Mouse (Mus musculus) MEL (cell line): ENCODE data around the gene Drg2. TPM values are rescaled to one million over a fixed set of nuclear protein-coding genes. Genes with fewer than 3 reads are reported as not detected.
A peak's percentile ranks its signal among the peaks of the same experiment; 100 is the strongest.

Experiments
- DNase-seq: peaks from one replicate; pipeline ENCODE4 v3.0.0; 2011; ENCODE audit warnings: low read depth, low spot score
- H3K27ac ChIP-seq: 2 replicates; pipeline ENCODE4 v1.5.1; 2012; ENCODE audit warnings: low read depth, mild to moderate bottlenecking, control low read depth, low read length, moderate library complexity; ENCODE audit not compliant: control insufficient read depth
- H3K27me3 ChIP-seq, 2 experiments: fragments of 150-350 bp in 1 of 2; sonication (generic) in 1 of 2; 2 replicates each; pipeline ENCODE4 v1.6.1; 2012; ENCODE audit warnings: low read length in 2 of 2, mild to moderate bottlenecking in 2 of 2, improper control_type of control experiment in 1 of 2, moderate library complexity in 1 of 2; ENCODE audit not compliant: insufficient read depth in 2 of 2, control insufficient read depth in 1 of 2
- H3K36me3 ChIP-seq, 2 experiments: 2 replicates each; pipeline ENCODE4 v1.6.1; 2012 to 2014; ENCODE audit warnings: low read length in 2 of 2, improper control_type of control experiment in 1 of 2, inconsistent platforms in 1 of 2, mild to moderate bottlenecking in 1 of 2; ENCODE audit not compliant: insufficient read depth in 2 of 2, control insufficient read depth in 1 of 2
- H3K4me1 ChIP-seq, 2 experiments: fragments of 150-350 bp in 1 of 2; sonication (generic) in 1 of 2; 2 replicates each; pipeline ENCODE4 v1.6.1; 2012; ENCODE audit warnings: low read length in 2 of 2, improper control_type of control experiment in 1 of 2, mild to moderate bottlenecking in 1 of 2; ENCODE audit not compliant: insufficient read depth in 2 of 2, control insufficient read depth in 1 of 2
- H3K4me3 ChIP-seq, 2 experiments: fragments of 150-350 bp in 1 of 2; sonication (generic) in 1 of 2; 2 replicates each; pipeline ENCODE4 v1.5.1; 2012; ENCODE audit warnings: low read depth in 2 of 2, low read length in 2 of 2, mild to moderate bottlenecking in 2 of 2, moderate library complexity in 2 of 2, control low read depth in 1 of 2, improper control_type of control experiment in 1 of 2; ENCODE audit not compliant: control insufficient read depth in 1 of 2, insufficient read depth in 1 of 2
- H3K79me2 ChIP-seq: 2 replicates; pipeline ENCODE4 v1.6.1; 2012; ENCODE audit warnings: mild to moderate bottlenecking, low read length, moderate library complexity; ENCODE audit not compliant: control insufficient read depth, poor library complexity, insufficient read depth
- H3K9ac ChIP-seq: 2 replicates; pipeline ENCODE4 v1.6.1; 2012; ENCODE audit warnings: low read depth, mild to moderate bottlenecking, control low read depth, low read length, moderate library complexity; ENCODE audit not compliant: control insufficient read depth, poor library complexity, severe bottlenecking
- H3K9me3 ChIP-seq: fragments of 150-350 bp; sonication (generic); replicated peaks from 2 replicates; pipeline ENCODE4 v1.6.1; 2012; ENCODE audit warnings: mild to moderate bottlenecking, low read length, improper control_type of control experiment, moderate library complexity; ENCODE audit not compliant: insufficient read depth
- BHLHE40 ChIP-seq: IDR thresholded peaks from 2 replicates; pipeline ENCODE4 v1.6.1; 2012; ENCODE audit warnings: low read depth, mild to moderate bottlenecking, inconsistent platforms, low read length, improper control_type of control experiment, borderline replicate concordance
- CHD1 ChIP-seq: IDR thresholded peaks from 2 replicates; pipeline ENCODE4 v1.6.1; 2012; ENCODE audit warnings: low read depth, mild to moderate bottlenecking, inconsistent platforms, low read length, improper control_type of control experiment
- CHD2 ChIP-seq: IDR thresholded peaks from 2 replicates; pipeline ENCODE4 v1.6.1; 2011; ENCODE audit warnings: low read length, improper control_type of control experiment
- CTCF ChIP-seq, 3 experiments: IDR thresholded peaks in 2 of 3; conservative IDR thresholded peaks in 1 of 3; 2 replicates each; pipeline ENCODE4 v1.5.1; 2011 to 2012; ENCODE audit warnings: low read length in 3 of 3, low read depth in 2 of 3, mild to moderate bottlenecking in 2 of 3, improper control_type of control experiment in 1 of 3, inconsistent platforms in 1 of 3, mixed read lengths in 1 of 3, moderate library complexity in 1 of 3; ENCODE audit not compliant: control insufficient read depth in 1 of 3, insufficient read depth in 1 of 3, poor library complexity in 1 of 3, severe bottlenecking in 1 of 3
- E2F4 ChIP-seq: IDR thresholded peaks from 2 replicates; pipeline ENCODE4 v1.6.1; 2011; ENCODE audit warnings: low read depth, low read length, improper control_type of control experiment, borderline replicate concordance
- ELF1 ChIP-seq: IDR thresholded peaks from 2 replicates; pipeline ENCODE4 v1.6.1; 2014; ENCODE audit warnings: low read depth, mild to moderate bottlenecking, inconsistent platforms, low read length, improper control_type of control experiment, moderate library complexity
- EP300 ChIP-seq, 2 experiments: IDR thresholded peaks; 2 replicates each; pipeline ENCODE4 v1.6.1; 2011; ENCODE audit warnings: improper control_type of control experiment in 2 of 2, low read length in 2 of 2, low read depth in 1 of 2, mild to moderate bottlenecking in 1 of 2
- ETS1 ChIP-seq: IDR thresholded peaks from 2 replicates; pipeline ENCODE4 v1.6.1; 2012; ENCODE audit warnings: low read depth, mild to moderate bottlenecking, inconsistent platforms, low read length, improper control_type of control experiment, moderate library complexity
- GABPA ChIP-seq: IDR thresholded peaks from 2 replicates; pipeline ENCODE4 v1.6.1; 2012; ENCODE audit warnings: low read depth, mild to moderate bottlenecking, inconsistent platforms, low read length, improper control_type of control experiment, moderate library complexity
- GATA1 ChIP-seq: IDR thresholded peaks from 2 replicates; pipeline ENCODE4 v1.6.1; 2011; ENCODE audit warnings: low read depth, low read length, improper control_type of control experiment
- HCFC1 ChIP-seq: IDR thresholded peaks from 2 replicates; pipeline ENCODE4 v1.6.1; 2012; ENCODE audit warnings: low read depth, mild to moderate bottlenecking, inconsistent platforms, low read length, improper control_type of control experiment, moderate library complexity
- JUND ChIP-seq: IDR thresholded peaks from 2 replicates; pipeline ENCODE4 v1.6.1; 2011; ENCODE audit warnings: low read depth, mild to moderate bottlenecking, improper control_type of control experiment, low read length
- KAT2A ChIP-seq: conservative IDR thresholded peaks from 2 replicates; pipeline ENCODE4 v1.6.1; 2012; ENCODE audit warnings: low read depth, low read length, improper control_type of control experiment, inconsistent platforms
- MAFK ChIP-seq: IDR thresholded peaks from 2 replicates; pipeline ENCODE4 v1.6.1; 2011; ENCODE audit warnings: low read depth, mild to moderate bottlenecking, low read length, improper control_type of control experiment, borderline replicate concordance
- MAX ChIP-seq: IDR thresholded peaks from 2 replicates; pipeline ENCODE4 v1.6.1; 2011; ENCODE audit warnings: low read length, improper control_type of control experiment
- MAZ ChIP-seq: IDR thresholded peaks from 2 replicates; pipeline ENCODE4 v1.6.1; 2012; ENCODE audit warnings: low read depth, mild to moderate bottlenecking, inconsistent platforms, low read length, improper control_type of control experiment
- MEF2A ChIP-seq: IDR thresholded peaks from 2 replicates; pipeline ENCODE4 v1.6.1; 2014; ENCODE audit warnings: low read depth, mild to moderate bottlenecking, inconsistent platforms, low read length, improper control_type of control experiment; ENCODE audit not compliant: poor library complexity, insufficient replicate concordance, severe bottlenecking; ENCODE audit errors: extremely low read depth
- MXI1 ChIP-seq: IDR thresholded peaks from 2 replicates; pipeline ENCODE4 v1.6.1; 2011; ENCODE audit warnings: mild to moderate bottlenecking, low read depth, low read length, improper control_type of control experiment
- MYB ChIP-seq: IDR thresholded peaks from 2 replicates; pipeline ENCODE4 v1.6.1; 2011; ENCODE audit warnings: mild to moderate bottlenecking, low read depth, low read length, improper control_type of control experiment
- MYC ChIP-seq: IDR thresholded peaks from 2 replicates; pipeline ENCODE4 v1.6.1; 2011; ENCODE audit warnings: low read depth, mild to moderate bottlenecking, low read length, improper control_type of control experiment, moderate library complexity
- NELFE ChIP-seq: IDR thresholded peaks from 2 replicates; pipeline ENCODE4 v1.6.1; 2011; ENCODE audit warnings: low read depth, low read length, improper control_type of control experiment
- NRF1 ChIP-seq: IDR thresholded peaks from 2 replicates; pipeline ENCODE4 v1.6.1; 2014; ENCODE audit warnings: low read depth, mild to moderate bottlenecking, inconsistent platforms, low read length, improper control_type of control experiment, moderate library complexity; ENCODE audit not compliant: poor library complexity, insufficient read depth, severe bottlenecking
- POLR2A ChIP-seq, 2 experiments: IDR thresholded peaks; 2 replicates each; pipeline ENCODE4 v1.6.1; 2011 to 2012; ENCODE audit warnings: low read length in 2 of 2, mild to moderate bottlenecking in 2 of 2, control low read depth in 1 of 2, improper control_type of control experiment in 1 of 2, low read depth in 1 of 2, moderate library complexity in 1 of 2; ENCODE audit not compliant: control insufficient read depth in 1 of 2, insufficient read depth in 1 of 2, poor library complexity in 1 of 2
- POLR2AphosphoS2 ChIP-seq: IDR thresholded peaks from 2 replicates; pipeline ENCODE4 v1.6.1; 2011; ENCODE audit warnings: low read length, improper control_type of control experiment
- POLR2AphosphoS5 ChIP-seq: IDR thresholded peaks from 2 replicates; pipeline ENCODE4 v1.6.1; 2012; ENCODE audit warnings: low read depth, borderline replicate concordance, mild to moderate bottlenecking, inconsistent platforms, low read length, moderate library complexity, mixed read lengths
- RAD21 ChIP-seq: IDR thresholded peaks from 2 replicates; pipeline ENCODE4 v1.6.1; 2011; ENCODE audit warnings: mild to moderate bottlenecking, low read depth, low read length, improper control_type of control experiment
- RCOR1 ChIP-seq: IDR thresholded peaks from 2 replicates; pipeline ENCODE4 v1.6.1; 2012; ENCODE audit warnings: low read depth, mild to moderate bottlenecking, inconsistent platforms, low read length, improper control_type of control experiment
- SIN3A ChIP-seq: IDR thresholded peaks from 2 replicates; pipeline ENCODE4 v1.6.1; 2012; ENCODE audit warnings: low read length, improper control_type of control experiment, inconsistent platforms
- SMC3 ChIP-seq: IDR thresholded peaks from 2 replicates; pipeline ENCODE4 v1.6.1; 2011; ENCODE audit warnings: low read depth, low read length, improper control_type of control experiment
- TAL1 ChIP-seq: IDR thresholded peaks from 2 replicates; pipeline ENCODE4 v1.6.1; 2012; ENCODE audit warnings: mild to moderate bottlenecking, inconsistent platforms, low read length, moderate library complexity, mixed read lengths
- TBP ChIP-seq: IDR thresholded peaks from 2 replicates; pipeline ENCODE4 v1.8.0; 2011; ENCODE audit warnings: low read depth, low read length, improper control_type of control experiment
- UBTF ChIP-seq: IDR thresholded peaks from 2 replicates; pipeline ENCODE4 v1.6.1; 2012; ENCODE audit warnings: low read depth, mild to moderate bottlenecking, inconsistent platforms, low read length, improper control_type of control experiment, moderate library complexity, borderline replicate concordance; ENCODE audit not compliant: insufficient read depth
- USF1 ChIP-seq: IDR thresholded peaks from 2 replicates; pipeline ENCODE4 v1.6.1; 2014; ENCODE audit warnings: low read depth, mild to moderate bottlenecking, inconsistent platforms, low read length, improper control_type of control experiment, moderate library complexity
- USF2 ChIP-seq, 2 experiments: IDR thresholded peaks; 2 replicates each; pipeline ENCODE4 v1.6.1; 2011 to 2012; ENCODE audit warnings: improper control_type of control experiment in 2 of 2, low read length in 2 of 2, borderline replicate concordance in 1 of 2, inconsistent platforms in 1 of 2, low read depth in 1 of 2, mild to moderate bottlenecking in 1 of 2; ENCODE audit not compliant: insufficient read depth in 1 of 2
- ZC3H11A ChIP-seq: IDR thresholded peaks from 2 replicates; pipeline ENCODE4 v1.6.1; 2012; ENCODE audit warnings: low read depth, mild to moderate bottlenecking, inconsistent platforms, low read length, improper control_type of control experiment
- ZKSCAN1 ChIP-seq: IDR thresholded peaks from 2 replicates; pipeline ENCODE4 v1.6.1; 2012; ENCODE audit warnings: low read depth, mild to moderate bottlenecking, inconsistent platforms, low read length, improper control_type of control experiment, moderate library complexity
- ZMIZ1 ChIP-seq: IDR thresholded peaks from 2 replicates; pipeline ENCODE4 v1.6.1; 2012; ENCODE audit warnings: low read depth, mild to moderate bottlenecking, inconsistent platforms, low read length, improper control_type of control experiment, moderate library complexity
- ZNF384 ChIP-seq: IDR thresholded peaks from 2 replicates; pipeline ENCODE4 v1.6.1; 2012; ENCODE audit warnings: low read depth, mild to moderate bottlenecking, inconsistent platforms, low read length, improper control_type of control experiment
- polyA plus RNA-seq, 2 experiments: library from polyadenylated mRNA; stranded (reverse) in 1 of 2; unstranded in 1 of 2; fragments of >175 nt in 1 of 2; fragments of >200 nt in 1 of 2; gene quantifications; 2 replicates each; pipeline versions ENCODE4 v1.2.1 to v1.2.4; 2012; ENCODE audit warnings: low replicate concordance in 2 of 2, low read depth in 1 of 2; ENCODE audit not compliant: insufficient read length in 2 of 2, insufficient read depth in 1 of 2, missing spikeins in 1 of 2
- total RNA-seq: library from RNA; depleted of rRNA; stranded (reverse); fragments of 300-350 nt; gene quantifications from 2 replicates; pipeline ENCODE4 v1.2.3, GENCODE M21; 2012

Gene Drg2
- total and polyA plus RNA-seq, 3 experiments = 121 to 214 (median 133) TPM

DNA sequence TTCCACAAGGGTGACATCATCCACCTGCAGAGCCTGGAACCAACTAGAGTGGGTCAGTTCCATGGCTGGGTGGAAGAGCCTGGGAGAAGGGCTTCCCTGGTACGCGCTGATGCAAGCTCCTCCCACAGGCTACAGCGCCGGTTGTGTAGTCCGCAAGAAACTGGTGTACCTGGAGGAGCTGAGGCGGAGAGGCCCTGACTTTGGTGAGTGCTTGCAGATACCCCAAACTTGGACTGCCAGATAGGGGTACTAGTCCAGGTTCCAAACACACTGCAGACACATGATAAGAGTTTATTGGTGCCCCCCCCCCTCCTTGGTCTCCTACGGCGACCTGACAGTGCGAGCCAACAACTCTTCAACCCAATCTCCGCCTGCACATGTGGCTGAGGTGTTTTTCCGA lies 54.6 kb downstream of the Drg2 start:
- peak; percentile 66 for DNase-seq
- H3K9ac ChIP-seq = peak overlapping the region; percentile 12; the same call in 1 of the 2 replicates
- TF ChIP-seq SMC3 (no peak), TBP (no peak), MAZ (no peak; the same call in 1 of the 2 replicates), ZNF384 (no peak), TAL1 (peak; percentile 70), POLR2A (IDR thresholded peaks at IDR 0.05; ENCODE audit: control insufficient read depth in 1 of 2, insufficient read depth in 1 of 2, low read depth in 1 of 2, low read length in 2 of 2, poor library complexity in 1 of 2) (no peak), E2F4 (no peak), RAD21 (no peak), NELFE (no peak), RCOR1 (no peak), BHLHE40 (no peak), UBTF (no peak), ZMIZ1 (no peak), CHD1 (no peak), KAT2A (no peak), JUND (no peak), ZKSCAN1 (no peak), GATA1 (peak; percentile 65), EP300 (IDR thresholded peaks at IDR 0.05; ENCODE audit: low read depth in 1 of 2, low read length in 2 of 2) (peak in 1 of 2 experiments; percentile 69; a peak in 2 of 4 replicates), SIN3A (0 out of 2 replicates have a peak, but pooled peaks have one; percentile 32), ZC3H11A (no peak), POLR2AphosphoS2 (no peak), NRF1 (no peak), MXI1 (no peak), ELF1 (no peak), MYC (no peak), MAFK (no peak), CTCF (IDR thresholded peaks at IDR 0.05 in 2 of 3, conservative IDR thresholded peaks at IDR 0.05 in 1 of 3; ENCODE audit: control insufficient read depth in 1 of 3, insufficient read depth in 1 of 3, low read depth in 2 of 3, low read length in 3 of 3, poor library complexity in 1 of 3, severe bottlenecking in 1 of 3) (no peak), MEF2A (no peak), USF1 (no peak), MYB (no peak), MAX (no peak), USF2 (IDR thresholded peaks at IDR 0.05; ENCODE audit: borderline replicate concordance in 1 of 2, insufficient read depth in 1 of 2, low read depth in 1 of 2, low read length in 2 of 2) (no peak), HCFC1 (no peak), ETS1 (no peak), CHD2 (no peak), POLR2AphosphoS5 (no peak), GABPA (no peak)

More for the DNA sequence above, 54.6 kb downstream of the Drg2 start:
- no peaks in the 10 kb centered on the region for H3K79me2 ChIP-seq
- peaks cover 3 to 15% of the 10 kb centered on the region in 2 experiments; a peak in 3 of 4 replicates for H3K27me3 ChIP-seq
- peaks cover 0 to 14% of the 10 kb centered on the region in 2 experiments; a peak in 2 of 4 replicates for H3K4me1 ChIP-seq
- no peak overlapping the region for H3K27ac ChIP-seq
- peak overlapping the region; percentile 15 to 48 for H3K4me3 ChIP-seq
- 0 out of 4 replicates have a peak, but pooled peaks cover 0 to 3% of the 10 kb centered on the region in 2 experiments for H3K36me3 ChIP-seq
- no peaks in the 10 kb centered on the region for H3K9me3 ChIP-seq
